Mouse (Mus musculus): Measurements from ENCODE around the gene Scn4a. TPM values are rescaled to one million over a fixed set of nuclear protein-coding genes. Genes with fewer than 3 reads are reported as not detected.
"Not testable (repeated sequence)": the region's sequence is repeated elsewhere in the genome, so short reads cannot be mapped to it uniquely, and the experiment has no call there.

The Scn4a gene
- polyA plus RNA-seq, 1 experiment from 2014 or later = 0.16 TPM

GRCm38 (mm10) chr11:106355382-106356128, 2.5 kb upstream of the Scn4a start:
- 48% methylated on average over 19 of the region's 19 CpGs for WGBS
- Histone ChIP-seq H3K9ac (no peak overlapping the region), H3K27me3 (no peaks in the 10 kb centered on the region), H3K36me3 (no peaks in the 10 kb centered on the region), H3K4me1 (0 out of 2 replicates have a peak, but pooled peaks cover 6% of the 10 kb centered on the region), H3K4me3 (no peak overlapping the region), H3K9me3 (no peaks in the 10 kb centered on the region), H3K4me2 (no peak overlapping the region), H3K27ac (no peak overlapping the region)
- no peak for ATAC-seq (ENCODE audit: borderline replicate concordance, extremely low read depth, low FRiP score, low TSS enrichment)

- no peaks in the 10 kb centered on the region for H3K9me3 ChIP-seq
- no peaks in the 10 kb centered on the region for H3K36me3 ChIP-seq
- no peak overlapping the region for H3K4me3 ChIP-seq
- H3K4me1 ChIP-seq = 0 out of 2 replicates have a peak, but pooled peaks cover 6% of the 10 kb centered on the region
- no peaks in the 10 kb centered on the region for H3K27me3 ChIP-seq
- 37% methylated on average over 1 of the region's 1 CpGs for WGBS
- no peak overlapping the region for H3K27ac ChIP-seq
- no peak overlapping the region for H3K9ac ChIP-seq
- no peak overlapping the region for H3K4me2 ChIP-seq
- ATAC-seq (ENCODE audit: borderline replicate concordance, extremely low read depth, low FRiP score, low TSS enrichment) = no peak
Measured at GRCm38 (mm10) chr11:106354181-106354580, 1.1 kb upstream of the Scn4a start.

DNA sequence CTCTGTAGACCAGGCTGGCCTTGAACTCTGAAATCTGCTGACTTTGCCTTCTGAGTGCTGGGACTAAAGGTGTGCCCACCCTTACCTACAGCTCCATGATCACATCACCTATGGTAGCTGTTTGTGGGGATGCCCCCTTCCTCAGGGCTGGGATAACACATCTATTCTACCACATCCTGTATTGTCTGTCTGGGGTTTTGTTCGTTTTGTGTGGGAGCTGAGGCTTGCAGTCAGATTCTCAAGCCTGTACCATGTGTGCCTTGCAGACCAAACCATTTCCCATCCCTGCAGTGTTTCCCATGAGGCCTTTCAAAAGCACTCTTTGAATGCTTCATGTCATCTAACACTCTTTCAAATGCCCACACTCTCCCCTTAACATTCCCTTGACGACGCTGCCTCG, 1.1 kb downstream of the Scn4a start:
- no peak for ATAC-seq (ENCODE audit: borderline replicate concordance, extremely low read depth, low FRiP score, low TSS enrichment)
- 44% methylated on average over 4 of the region's 4 CpGs for WGBS

DNA sequence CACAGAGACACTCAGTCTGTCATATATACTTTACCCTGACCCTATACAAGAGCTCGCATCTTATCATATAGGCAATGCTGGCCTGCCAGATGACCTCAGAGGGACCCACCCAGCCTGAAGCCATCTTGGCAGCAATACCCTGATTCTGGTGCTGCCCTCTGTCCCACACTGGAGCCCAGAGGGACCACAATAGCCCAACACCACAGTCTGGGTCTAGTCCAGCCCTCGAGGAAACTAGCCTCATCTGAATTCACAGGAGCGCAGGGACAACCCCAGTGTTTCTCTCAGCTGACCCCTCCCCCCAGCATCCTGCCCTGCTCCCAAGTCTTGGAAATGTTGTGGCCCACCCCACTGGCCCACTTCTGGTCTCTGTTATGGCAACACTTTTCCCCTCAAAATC, 1.8 kb downstream of the Scn4a start:
- WGBS = 51% methylated on average over 3 of the region's 3 CpGs

More for the DNA sequence above, 1.1 kb downstream of the Scn4a start:
- Histone ChIP-seq H3K4me3 (no peak overlapping the region), H3K9me3 (no peaks in the 10 kb centered on the region), H3K27me3 (no peaks in the 10 kb centered on the region), H3K4me1 (0 out of 2 replicates have a peak, but pooled peaks cover 6% of the 10 kb centered on the region), H3K36me3 (no peaks in the 10 kb centered on the region), H3K27ac (no peak overlapping the region), H3K9ac (no peak overlapping the region), H3K4me2 (no peak overlapping the region)

DNA sequence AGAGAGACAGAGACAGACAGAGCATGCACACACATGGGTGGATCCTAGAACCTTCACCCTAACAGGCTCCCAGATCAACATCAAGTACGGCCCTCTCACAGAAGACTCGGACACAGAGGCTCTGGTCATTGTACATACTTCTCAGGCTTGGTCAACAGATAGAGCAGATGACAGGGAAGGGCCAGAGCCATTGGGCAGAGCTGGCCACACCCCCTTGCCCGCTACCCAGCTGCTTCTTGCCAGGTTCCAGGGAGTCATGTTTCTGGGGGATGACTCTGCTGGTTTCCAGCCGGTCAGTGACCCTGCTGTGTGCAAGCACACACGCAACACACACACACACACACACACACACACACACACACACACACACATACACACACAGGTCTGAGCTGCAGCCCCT, 2.2 kb downstream of the Scn4a start:
- ATAC-seq (ENCODE audit: borderline replicate concordance, extremely low read depth, low FRiP score, low TSS enrichment) = no peak
- H3K27ac ChIP-seq = no peak overlapping the region
- H3K4me3 ChIP-seq = no peak overlapping the region

More for the DNA sequence above, 1.8 kb downstream of the Scn4a start:
- ATAC-seq (ENCODE audit: borderline replicate concordance, extremely low read depth, low FRiP score, low TSS enrichment) = no peak
- Histone ChIP-seq H3K36me3 (no peaks in the 10 kb centered on the region), H3K4me1 (0 out of 2 replicates have a peak, but pooled peaks cover 6% of the 10 kb centered on the region), H3K27ac (no peak overlapping the region), H3K9ac (no peak overlapping the region), H3K4me3 (no peak overlapping the region), H3K9me3 (no peaks in the 10 kb centered on the region), H3K4me2 (no peak overlapping the region), H3K27me3 (no peaks in the 10 kb centered on the region)

DNA sequence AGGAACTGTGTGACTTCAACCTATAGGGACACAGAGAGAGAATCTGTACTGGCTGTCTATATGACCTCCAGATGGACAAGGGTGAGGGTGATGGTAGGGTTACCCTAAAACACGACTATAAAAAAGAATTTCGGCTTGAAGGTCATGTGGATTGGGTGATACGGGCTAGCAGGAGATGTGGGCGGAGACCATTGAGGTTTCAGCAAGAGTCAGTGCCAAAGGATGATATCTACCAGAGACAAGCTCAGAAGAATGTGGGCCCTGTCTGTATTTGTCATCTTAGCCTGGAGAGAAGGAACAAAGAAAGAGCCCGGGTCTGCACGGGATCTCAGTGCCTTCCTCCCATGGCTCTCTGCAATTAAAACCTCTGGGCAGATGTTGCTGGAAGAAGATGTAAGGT, 3.3 kb downstream of the Scn4a start:
- WGBS = 67% methylated on average over 6 of the region's 6 CpGs
- H3K9ac ChIP-seq = no peak overlapping the region
- no peak for ATAC-seq (ENCODE audit: borderline replicate concordance, extremely low read depth, low FRiP score, low TSS enrichment)
- no peak overlapping the region for H3K27ac ChIP-seq
- H3K27me3 ChIP-seq = no peaks in the 10 kb centered on the region
- no peak overlapping the region for H3K4me2 ChIP-seq
- H3K4me3 ChIP-seq = no peak overlapping the region
- H3K4me1 ChIP-seq = no peaks in the 10 kb centered on the region
- H3K36me3 ChIP-seq = no peaks in the 10 kb centered on the region
- no peaks in the 10 kb centered on the region for H3K9me3 ChIP-seq

More for the DNA sequence above, 2.2 kb downstream of the Scn4a start:
- Histone ChIP-seq H3K9ac (no peak overlapping the region), H3K9me3 (no peaks in the 10 kb centered on the region), H3K4me2 (no peak overlapping the region), H3K36me3 (no peaks in the 10 kb centered on the region), H3K4me1 (0 out of 2 replicates have a peak, but pooled peaks cover 6% of the 10 kb centered on the region), H3K27me3 (no peaks in the 10 kb centered on the region)
- 33% methylated on average over 3 of the region's 5 CpGs for WGBS

DNA sequence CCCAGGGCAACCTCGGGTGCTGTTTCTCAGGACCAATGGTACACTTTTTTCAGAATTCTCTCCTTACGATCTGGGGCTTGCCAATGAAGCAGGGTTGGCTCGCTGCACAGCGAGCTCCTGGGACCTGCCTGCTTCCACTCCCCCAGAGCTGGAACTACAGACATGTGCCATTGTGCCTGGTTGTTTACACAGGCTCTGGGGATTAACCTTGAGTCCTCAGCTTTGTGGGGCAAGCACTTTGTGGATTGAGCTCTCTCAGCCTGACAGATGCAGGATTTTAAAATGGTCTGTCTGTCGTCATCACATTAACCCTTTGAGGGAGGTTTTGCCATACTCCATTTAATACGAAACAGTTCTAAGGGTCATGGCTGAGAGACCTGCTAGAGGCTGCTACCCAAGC, 8.2 kb downstream of the Scn4a start:
- H3K4me3 ChIP-seq = no peak overlapping the region
- no peaks in the 10 kb centered on the region for H3K9me3 ChIP-seq
- no peak overlapping the region for H3K9ac ChIP-seq
- no peaks in the 10 kb centered on the region for H3K27me3 ChIP-seq
- no peaks in the 10 kb centered on the region for H3K36me3 ChIP-seq
- H3K4me1 ChIP-seq = peaks cover 3% of the 10 kb centered on the region; the same call in 1 of the 2 replicates
- H3K4me2 ChIP-seq = no peak overlapping the region
- no peak for ATAC-seq (ENCODE audit: borderline replicate concordance, extremely low read depth, low FRiP score, low TSS enrichment)
- 35% methylated on average over 6 of the region's 6 CpGs for WGBS
- no peak overlapping the region for H3K27ac ChIP-seq

DNA sequence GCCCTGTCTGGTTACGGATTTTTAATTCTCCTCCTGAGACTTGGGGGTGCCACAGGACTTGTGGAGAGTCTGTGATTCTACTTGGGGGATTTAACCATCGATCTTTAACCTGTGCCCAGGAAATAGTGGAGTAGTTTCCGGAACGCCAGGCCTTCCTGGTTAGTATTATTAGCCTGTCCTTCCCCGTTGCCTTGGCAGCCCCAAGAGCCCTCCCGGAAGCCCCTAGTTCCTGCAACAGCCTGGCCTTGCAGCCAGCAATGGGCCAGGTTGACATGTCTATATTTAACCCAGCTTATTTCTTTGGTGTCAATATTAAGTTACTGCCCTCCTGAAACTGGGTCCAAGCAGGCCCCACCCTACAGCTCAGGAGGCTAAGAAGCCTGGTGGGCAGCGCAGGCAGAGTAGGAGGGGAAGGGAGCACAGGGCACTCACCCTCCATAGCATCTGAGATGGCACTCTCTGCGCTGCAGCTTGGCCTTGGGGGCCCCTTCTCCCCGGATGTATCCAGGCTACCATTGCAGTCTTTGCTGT, 12.0 kb downstream of the Scn4a start:
- Histone ChIP-seq H3K4me1 (peaks cover 9% of the 10 kb centered on the region; the same call in 1 of the 2 replicates), H3K27ac (no peak overlapping the region), H3K9me3 (no peaks in the 10 kb centered on the region), H3K4me3 (no peak overlapping the region), H3K4me2 (no peak overlapping the region), H3K9ac (no peak overlapping the region), H3K36me3 (no peaks in the 10 kb centered on the region), H3K27me3 (no peaks in the 10 kb centered on the region)
- no peak for ATAC-seq (ENCODE audit: borderline replicate concordance, extremely low read depth, low FRiP score, low TSS enrichment)
- WGBS = 74% methylated on average over 9 of the region's 9 CpGs

GRCm38 (mm10) chr11:106339323-106339722, 13.8 kb downstream of the Scn4a start:
- H3K4me1 ChIP-seq, H3K9me3 ChIP-seq, H3K4me2 ChIP-seq, H3K4me3 ChIP-seq, H3K36me3 ChIP-seq, H3K27me3 ChIP-seq, H3K9ac ChIP-seq, H3K27ac ChIP-seq: not testable (repeated sequence)
- WGBS = 71% methylated on average over 4 of the region's 4 CpGs
- peak; percentile 55; the same call in 1 of the 2 replicates for ATAC-seq (ENCODE audit: borderline replicate concordance, extremely low read depth, low FRiP score, low TSS enrichment)

DNA sequence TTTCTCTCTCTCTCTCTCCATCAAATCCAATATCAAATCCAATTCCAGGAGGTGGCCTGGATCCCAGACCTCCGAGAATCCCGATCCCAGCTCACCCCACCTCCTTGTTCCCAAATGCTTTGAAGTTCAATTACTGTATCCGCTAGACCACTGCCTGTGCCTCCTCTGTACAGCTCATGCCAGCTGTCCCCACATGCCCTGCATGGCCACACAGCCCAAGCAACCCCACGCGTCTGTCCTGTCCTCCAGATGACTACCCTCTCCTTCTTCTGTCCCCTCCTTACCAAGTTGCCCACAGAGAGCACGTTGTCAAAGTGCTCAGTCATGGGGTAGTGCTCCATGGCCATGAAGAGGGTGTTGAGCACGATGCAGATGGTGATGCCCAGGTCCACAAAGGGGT, 14.2 kb downstream of the Scn4a start:
- Histone ChIP-seq H3K36me3 (no peaks in the 10 kb centered on the region), H3K4me2 (no peak overlapping the region), H3K9me3 (no peaks in the 10 kb centered on the region), H3K4me1 (peaks cover 9% of the 10 kb centered on the region; the same call in 1 of the 2 replicates), H3K4me3 (no peak overlapping the region), H3K27ac (no peak overlapping the region), H3K27me3 (no peaks in the 10 kb centered on the region), H3K9ac (no peak overlapping the region)
- WGBS = 75% methylated on average over 7 of the region's 7 CpGs
- no peak for ATAC-seq (ENCODE audit: borderline replicate concordance, extremely low read depth, low FRiP score, low TSS enrichment)

- H3K9ac ChIP-seq = no peak overlapping the region
- no peak overlapping the region for H3K27ac ChIP-seq
- peaks cover 9% of the 10 kb centered on the region; the same call in 1 of the 2 replicates for H3K4me1 ChIP-seq
- H3K4me2 ChIP-seq = no peak overlapping the region
- 71% methylated on average over 5 of the region's 5 CpGs for WGBS
- no peaks in the 10 kb centered on the region for H3K27me3 ChIP-seq
- no peaks in the 10 kb centered on the region for H3K36me3 ChIP-seq
- H3K4me3 ChIP-seq = no peak overlapping the region
- no peaks in the 10 kb centered on the region for H3K9me3 ChIP-seq
- no peak for ATAC-seq (ENCODE audit: borderline replicate concordance, extremely low read depth, low FRiP score, low TSS enrichment)
Measured at GRCm38 (mm10) chr11:106338029-106338428, 15.1 kb downstream of the Scn4a start.

GRCm38 (mm10) chr11:106334066-106334465, 19.0 kb downstream of the Scn4a start:
- WGBS = 13% methylated on average over 2 of the region's 2 CpGs
- no peaks in the 10 kb centered on the region for H3K9me3 ChIP-seq
- no peak overlapping the region for H3K4me2 ChIP-seq
- no peaks in the 10 kb centered on the region for H3K36me3 ChIP-seq
- no peak overlapping the region for H3K9ac ChIP-seq
- no peaks in the 10 kb centered on the region for H3K27me3 ChIP-seq
- H3K27ac ChIP-seq = no peak overlapping the region
- peaks cover 6% of the 10 kb centered on the region; the same call in 1 of the 2 replicates for H3K4me1 ChIP-seq
- H3K4me3 ChIP-seq = no peak overlapping the region
- ATAC-seq (ENCODE audit: borderline replicate concordance, extremely low read depth, low FRiP score, low TSS enrichment) = no peak

Measured in lung, embryonic 15.5 days (tissue).